Mouse (Mus musculus): ENCODE measurements around the gene Gm17469. TPM values are rescaled to one million over a fixed set of nuclear protein-coding genes. Genes with fewer than 3 reads are reported as not detected.
"Not testable (repeated sequence)": the region's sequence is repeated elsewhere in the genome, so short reads cannot be mapped to it uniquely, and the experiment has no call there.

Gene Gm17469
- not detected for total RNA-seq (2021)
- long read RNA-seq, experiment 1: 0 reads
- long read RNA-seq, experiment 2: 0 reads

DNA sequence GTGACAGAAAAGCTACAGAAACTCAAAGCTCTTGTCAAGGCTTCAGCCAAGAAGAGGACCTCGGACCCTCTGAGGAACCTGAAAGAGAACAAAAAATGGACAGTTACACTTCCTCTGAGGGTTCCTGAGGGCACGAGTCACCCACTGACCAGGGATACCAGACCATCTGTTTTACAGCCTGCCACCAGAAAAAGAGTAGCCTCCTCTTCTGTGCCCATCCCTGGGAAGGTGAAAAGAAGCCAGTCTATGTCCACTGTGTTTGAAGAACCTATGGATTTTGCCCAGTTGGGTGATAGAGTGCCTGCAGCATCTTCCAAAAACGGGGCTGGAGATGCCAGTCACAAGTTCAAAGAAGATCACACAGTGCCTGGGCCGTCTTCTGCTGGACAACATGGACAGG lies at the start of gene Gm17469:
Gene Gm17469 (plus strand): TSS at position 301 of the 400 bp plus-strand sequence.
- intact Hi-C loops (cut with DNase I); H3K4me3 ChIP-seq; H3K27ac ChIP-seq; DNase-seq (ENCODE audit: extremely low spot score in 1 of 2, low spot score in 2 of 2): not testable (repeated sequence)

Other genes with a start within 250 kb of the Gm17469 start
- not detected for gene Gm17584, start 129.3 kb upstream of the Gm17469 start, total RNA-seq (2021)